Mouse (Mus musculus) hindbrain, embryonic 15.5 days (tissue): ENCODE measurements at regions not wholly inside any gene's neighbourhood (a gene's known extent, or its start where the extent isn't known, plus 50 kb on each side); places are given as distances from the start of the nearest gene placed in this dataset.
A peak's percentile ranks its signal among the peaks of the same experiment; 100 is the strongest.

Experiments
- ATAC-seq: fragments of 200-750 bp; cut with Nextera tagmentation; 2 replicates; pipeline ENCODE4 v1.8.0; 2017; ENCODE audit warnings: low read depth, moderate number of reproducible peaks, moderate TSS enrichment; ENCODE audit not compliant: low FRiP score
- H3K27ac ChIP-seq: fragments of 300-500 bp; sonication (generic); replicated peaks from 2 replicates; pipeline ENCODE4 v1.5.1; 2015; ENCODE audit warnings: mild to moderate bottlenecking, inconsistent platforms
- H3K27me3 ChIP-seq: fragments of 300-500 bp; sonication (generic); 2 replicates; pipeline ENCODE4 v1.6.1; 2015; ENCODE audit warnings: control low read depth, inconsistent platforms
- H3K36me3 ChIP-seq: fragments of 300-500 bp; sonication (generic); 2 replicates; pipeline ENCODE4 v1.6.1; 2015; ENCODE audit warnings: control low read depth, inconsistent platforms
- H3K4me1 ChIP-seq: fragments of 300-500 bp; sonication (generic); replicated peaks from 2 replicates; pipeline ENCODE4 v1.6.1; 2015; ENCODE audit warnings: control low read depth, inconsistent platforms
- H3K4me2 ChIP-seq: fragments of 300-500 bp; sonication (generic); 2 replicates; pipeline ENCODE4 v1.6.1; 2015; ENCODE audit warnings: moderate library complexity, mild to moderate bottlenecking, inconsistent platforms
- H3K4me3 ChIP-seq: fragments of 300-500 bp; sonication (generic); 2 replicates; pipeline ENCODE4 v1.5.1; 2015; ENCODE audit warnings: mild to moderate bottlenecking, inconsistent platforms
- H3K9ac ChIP-seq: fragments of 300-500 bp; sonication (generic); 2 replicates; pipeline ENCODE4 v1.6.1; 2015; ENCODE audit warnings: inconsistent platforms
- H3K9me3 ChIP-seq: fragments of 300-500 bp; sonication (generic); 2 replicates; pipeline ENCODE4 v1.6.1; 2016; ENCODE audit warnings: control low read depth, inconsistent platforms
- WGBS: fragments of 180-500 bp; shearing (Covaris S2); methylation state at CpG from one replicate; pipeline ENCODE4 v1.1.7; 2015; 5-methylcytosine and 5-hydroxymethylcytosine counted together

DNA sequence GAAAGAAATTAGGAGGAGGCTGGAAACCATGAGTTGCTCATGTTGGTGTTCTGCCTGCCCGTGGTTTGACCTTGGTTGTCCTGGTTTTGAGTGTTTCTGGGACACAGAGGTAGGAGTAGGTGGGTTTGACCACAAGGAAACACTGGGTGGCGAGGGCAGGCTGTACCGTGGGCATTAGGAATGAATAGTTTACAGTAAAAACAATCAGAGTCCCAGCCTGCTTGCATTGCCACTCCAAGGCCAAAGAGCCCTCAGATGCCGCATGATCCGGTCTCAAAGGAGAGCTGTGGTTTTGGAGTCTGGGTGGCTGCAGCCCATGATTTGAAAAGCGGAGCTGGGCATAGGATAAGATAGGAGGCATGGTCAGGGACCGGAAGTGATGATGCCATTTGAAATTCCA lies 212.0 kb downstream of the 4933412E24Rik start:
- no peaks in the 10 kb centered on the region for H3K9me3 ChIP-seq
- H3K4me3 ChIP-seq: no peak overlapping the region
- H3K4me1 ChIP-seq: no peaks in the 10 kb centered on the region
- no peak overlapping the region for H3K9ac ChIP-seq
- no peak overlapping the region for H3K27ac ChIP-seq
- no peak overlapping the region for H3K4me2 ChIP-seq
- ATAC-seq: no peak
- H3K27me3 ChIP-seq: no peaks in the 10 kb centered on the region
- no peaks in the 10 kb centered on the region for H3K36me3 ChIP-seq
- WGBS: 85% methylated on average over 7 of the region's 7 CpGs

DNA sequence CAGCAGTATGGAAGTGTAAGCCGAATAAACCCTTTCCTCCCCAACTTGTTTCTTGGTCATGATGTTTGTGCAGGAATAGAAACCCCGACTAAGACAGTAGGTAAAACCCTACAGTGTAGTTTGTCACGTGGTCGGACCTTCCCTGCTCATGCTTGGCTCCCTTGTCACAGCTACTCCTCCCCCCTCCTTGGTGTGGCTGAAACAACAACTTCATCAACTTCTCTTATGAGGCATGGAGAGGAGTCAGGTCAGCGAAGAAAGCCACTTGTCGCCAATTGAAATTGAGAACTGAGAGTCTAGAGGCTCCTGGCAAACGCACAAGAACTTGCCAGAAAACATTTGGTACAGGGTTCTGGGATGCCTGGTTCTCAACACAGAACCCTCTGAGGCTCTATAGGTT lies 214.1 kb downstream of the 4933412E24Rik start:
- no peak for ATAC-seq
- 88% methylated on average over 7 of the region's 7 CpGs for WGBS
- H3K9ac ChIP-seq: no peak overlapping the region
- no peaks in the 10 kb centered on the region for H3K36me3 ChIP-seq
- H3K9me3 ChIP-seq: no peaks in the 10 kb centered on the region
- H3K4me3 ChIP-seq: no peak overlapping the region
- H3K4me2 ChIP-seq: no peak overlapping the region
- no peak overlapping the region for H3K27ac ChIP-seq
- H3K4me1 ChIP-seq: no peaks in the 10 kb centered on the region
- no peaks in the 10 kb centered on the region for H3K27me3 ChIP-seq

DNA sequence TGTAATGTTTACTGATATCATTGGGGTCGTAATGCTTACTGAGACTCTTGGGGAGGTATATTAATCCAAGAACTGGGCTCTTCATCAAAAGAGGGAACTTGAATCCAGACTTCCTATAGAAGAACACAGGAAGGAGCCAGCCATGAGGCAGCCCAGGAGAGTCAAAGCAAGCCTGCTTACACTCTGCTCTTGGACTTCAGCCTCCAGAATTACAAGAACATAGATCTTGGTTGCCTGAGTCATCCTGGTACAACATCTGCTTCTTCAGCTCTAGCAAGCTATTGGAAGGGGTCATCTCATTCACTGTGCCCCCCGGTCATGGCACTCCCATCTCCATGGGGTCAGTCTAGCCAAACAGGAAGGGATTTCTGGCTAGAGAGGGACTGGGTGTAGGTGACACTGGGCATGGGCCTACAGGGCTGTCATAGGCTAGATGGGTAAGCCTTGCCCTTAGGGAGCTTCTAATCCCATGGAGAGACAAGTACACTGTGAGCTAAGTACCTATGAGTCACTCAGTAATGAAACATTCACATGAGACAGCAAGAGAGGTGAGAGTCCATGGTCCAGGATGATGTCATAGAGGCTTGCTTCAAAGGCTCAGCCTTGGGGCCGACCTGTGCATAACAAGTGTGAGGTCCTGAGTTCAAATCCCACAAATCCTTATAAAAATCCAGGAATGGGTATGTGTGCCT lies 217.1 kb downstream of the 4933412E24Rik start:
- H3K9me3 ChIP-seq: no peaks in the 10 kb centered on the region
- no peaks in the 10 kb centered on the region for H3K36me3 ChIP-seq
- H3K9ac ChIP-seq: no peak overlapping the region
- ATAC-seq: no peak
- H3K27me3 ChIP-seq: no peaks in the 10 kb centered on the region
- WGBS: 93% methylated on average over 3 of the region's 3 CpGs
- no peak overlapping the region for H3K4me3 ChIP-seq
- no peaks in the 10 kb centered on the region for H3K4me1 ChIP-seq
- H3K4me2 ChIP-seq: no peak overlapping the region
- no peak overlapping the region for H3K27ac ChIP-seq

DNA sequence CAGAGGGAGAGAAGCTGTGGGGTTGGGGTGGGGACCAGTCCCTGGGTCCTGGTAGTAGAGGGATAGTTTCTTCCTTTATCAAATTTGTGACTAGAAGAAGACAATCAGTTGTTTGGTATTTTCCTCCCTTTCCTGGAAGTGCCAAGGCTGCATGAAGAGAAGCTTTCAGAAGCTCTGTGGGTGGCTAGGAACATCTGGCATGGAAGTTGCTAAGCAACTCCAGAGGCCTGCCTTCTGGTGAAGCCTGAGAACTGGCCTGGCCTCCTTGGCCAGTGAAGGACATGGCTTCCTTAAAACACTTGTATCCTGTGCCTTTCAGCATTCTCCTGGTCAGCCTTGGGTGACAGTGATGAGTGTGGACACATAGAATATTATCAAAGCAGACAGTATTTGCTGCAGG lies 217.9 kb downstream of the 4933412E24Rik start:
- ATAC-seq: no peak

DNA sequence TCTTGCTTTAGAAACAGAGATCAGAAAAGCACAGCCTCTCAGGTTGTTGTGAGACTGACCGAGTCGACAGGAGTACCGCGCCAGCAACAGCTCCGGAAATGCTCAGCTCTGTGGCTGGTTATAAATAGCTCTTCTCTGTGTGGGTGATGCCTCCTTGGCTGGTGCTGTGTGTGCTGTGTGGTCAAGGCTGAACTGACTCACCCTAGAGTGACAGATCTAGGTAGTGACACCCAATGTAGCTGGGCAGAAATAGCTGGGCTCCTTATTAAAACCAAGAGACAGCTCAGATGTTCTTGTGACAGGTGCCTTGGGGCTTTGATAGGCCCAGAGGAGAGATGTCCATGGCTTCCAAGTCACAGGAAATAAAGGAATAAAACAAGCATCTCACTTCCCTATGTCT lies 220.7 kb downstream of the 4933412E24Rik start:
- no peak for ATAC-seq
- Histone ChIP-seq H3K4me1 (no peaks in the 10 kb centered on the region), H3K4me2 (no peak overlapping the region), H3K27ac (no peak overlapping the region), H3K4me3 (no peak overlapping the region), H3K36me3 (no peaks in the 10 kb centered on the region), H3K27me3 (no peaks in the 10 kb centered on the region), H3K9me3 (no peaks in the 10 kb centered on the region), H3K9ac (no peak overlapping the region)
- WGBS: 97% methylated on average over 5 of the region's 5 CpGs

More for the DNA sequence above, 217.9 kb downstream of the 4933412E24Rik start:
- Histone ChIP-seq H3K9ac (no peak overlapping the region), H3K4me1 (no peaks in the 10 kb centered on the region), H3K27ac (no peak overlapping the region), H3K27me3 (no peaks in the 10 kb centered on the region), H3K4me3 (no peak overlapping the region), H3K4me2 (no peak overlapping the region), H3K36me3 (no peaks in the 10 kb centered on the region), H3K9me3 (no peaks in the 10 kb centered on the region)

DNA sequence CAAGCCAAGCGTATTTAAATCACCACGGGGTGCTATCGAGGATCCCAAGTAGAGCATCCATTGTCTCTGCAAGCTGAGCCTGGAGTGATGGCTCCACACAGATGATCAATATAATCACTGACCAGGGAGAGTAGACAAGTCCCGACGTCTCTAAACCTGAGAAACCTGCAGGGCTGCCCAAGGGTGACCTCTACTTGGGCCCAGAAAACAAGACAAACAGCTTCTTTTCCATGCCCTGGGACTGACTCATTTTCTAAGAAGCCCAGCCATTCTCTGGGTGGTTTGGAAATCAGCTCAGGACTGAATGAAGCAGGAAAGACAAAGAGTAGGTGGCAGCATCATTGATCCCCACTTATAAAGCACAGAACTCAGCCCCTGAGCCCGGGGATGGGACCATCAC lies 221.5 kb downstream of the 4933412E24Rik start:
- no peak for ATAC-seq
- H3K4me1 ChIP-seq: no peaks in the 10 kb centered on the region
- H3K27ac ChIP-seq: no peak overlapping the region
- H3K27me3 ChIP-seq: no peaks in the 10 kb centered on the region
- H3K4me3 ChIP-seq: no peak overlapping the region
- H3K36me3 ChIP-seq: no peaks in the 10 kb centered on the region
- H3K9me3 ChIP-seq: no peaks in the 10 kb centered on the region
- no peak overlapping the region for H3K9ac ChIP-seq
- WGBS: 86% methylated on average over 6 of the region's 6 CpGs
- H3K4me2 ChIP-seq: no peak overlapping the region

DNA sequence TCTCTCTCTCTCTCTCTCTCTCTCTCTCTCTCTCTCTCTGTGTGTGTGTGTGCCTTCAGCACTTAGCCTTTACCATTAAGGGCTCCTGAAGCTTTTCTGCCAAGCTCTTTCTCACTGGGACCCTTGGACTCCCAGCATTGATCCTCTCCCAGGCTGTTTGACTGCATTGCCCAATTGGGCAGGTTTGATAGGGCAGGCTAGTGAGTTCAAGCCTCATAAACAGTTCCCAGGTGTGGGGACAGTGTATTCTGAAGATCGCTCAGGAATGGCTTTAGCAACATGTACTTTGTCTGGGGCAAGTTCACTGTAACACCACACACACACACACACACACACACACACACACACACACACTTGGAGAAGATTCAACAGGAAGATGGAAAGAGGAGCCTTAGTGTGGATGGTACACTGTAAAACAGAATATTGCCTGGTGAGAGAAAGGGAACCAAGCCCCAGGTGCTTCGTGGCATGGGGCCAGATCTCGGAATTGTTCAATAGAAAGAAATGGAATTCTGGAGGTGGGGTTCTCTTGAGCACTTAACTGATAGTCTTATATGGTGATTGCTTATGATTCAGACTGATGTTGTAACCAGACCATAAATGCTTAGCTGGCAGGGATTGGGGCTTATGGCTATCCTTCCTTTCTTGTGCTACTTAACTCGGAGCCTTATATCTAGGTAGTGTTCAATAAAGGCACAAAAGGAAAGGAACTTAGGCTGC lies 229.5 kb downstream of the 4933412E24Rik start:
- WGBS: 95% methylated on average over 4 of the region's 4 CpGs
- ATAC-seq: no peak
- Histone ChIP-seq H3K36me3 (no peaks in the 10 kb centered on the region), H3K27ac (no peak overlapping the region), H3K9ac (no peak overlapping the region), H3K9me3 (no peaks in the 10 kb centered on the region), H3K4me3 (no peak overlapping the region), H3K4me1 (peaks cover 16% of the 10 kb centered on the region), H3K4me2 (no peak overlapping the region), H3K27me3 (0 out of 2 replicates have a peak, but pooled peaks cover 4% of the 10 kb centered on the region)

DNA sequence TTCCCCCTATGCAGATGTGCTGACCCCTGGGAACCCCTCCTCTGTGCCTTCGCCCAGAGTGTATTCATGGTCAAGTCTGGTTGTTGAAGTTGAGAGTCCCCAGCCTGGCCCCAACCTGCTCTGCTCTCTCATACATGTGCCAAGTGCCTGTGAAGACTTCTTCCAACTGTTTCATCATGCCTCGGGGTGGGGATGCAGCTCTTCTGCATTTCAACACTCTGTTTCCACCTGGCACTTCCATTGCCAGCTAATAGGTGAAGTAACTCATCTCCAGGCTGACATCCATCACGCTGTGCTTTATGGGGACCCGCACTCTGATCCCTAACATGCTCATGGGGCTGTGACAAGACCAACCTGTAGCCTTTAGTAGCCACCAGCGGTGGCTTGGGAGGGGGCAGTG lies 230.4 kb downstream of the 4933412E24Rik start:
- Histone ChIP-seq H3K9me3 (no peaks in the 10 kb centered on the region), H3K36me3 (no peaks in the 10 kb centered on the region), H3K4me1 (peaks cover 16% of the 10 kb centered on the region), H3K4me2 (no peak overlapping the region), H3K27me3 (0 out of 2 replicates have a peak, but pooled peaks cover 4% of the 10 kb centered on the region), H3K27ac (no peak overlapping the region), H3K9ac (no peak overlapping the region), H3K4me3 (no peak overlapping the region)
- ATAC-seq: no peak
- 94% methylated on average over 5 of the region's 5 CpGs for WGBS

DNA sequence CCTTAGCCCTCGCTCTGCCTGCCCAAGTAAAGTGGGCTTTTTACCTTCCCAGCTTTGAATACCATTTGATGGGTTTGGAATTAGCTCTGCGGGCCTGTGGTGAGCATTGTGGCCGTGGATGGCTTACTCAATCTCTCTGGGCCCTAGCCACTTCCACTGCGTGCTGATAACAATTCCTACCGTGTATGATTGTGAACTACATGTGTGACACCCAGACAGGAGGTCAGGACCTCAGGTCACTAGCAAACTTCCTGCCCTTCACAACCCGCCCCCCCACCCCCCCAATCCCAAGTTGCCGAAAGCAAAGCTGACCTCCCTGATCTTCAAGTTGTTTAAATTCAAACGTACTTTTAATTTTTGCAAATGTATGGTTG lies 231.9 kb downstream of the 4933412E24Rik start:
- no peak for ATAC-seq
- Histone ChIP-seq H3K4me2 (0 out of 2 replicates have a peak overlapping the region, but pooled peaks have one; percentile 44), H3K4me3 (no peak overlapping the region), H3K27ac (no peak overlapping the region), H3K36me3 (no peaks in the 10 kb centered on the region), H3K27me3 (0 out of 2 replicates have a peak, but pooled peaks cover 4% of the 10 kb centered on the region), H3K9ac (no peak overlapping the region), H3K9me3 (no peaks in the 10 kb centered on the region), H3K4me1 (peaks cover 16% of the 10 kb centered on the region)
- 60% methylated on average over 8 of the region's 8 CpGs for WGBS

DNA sequence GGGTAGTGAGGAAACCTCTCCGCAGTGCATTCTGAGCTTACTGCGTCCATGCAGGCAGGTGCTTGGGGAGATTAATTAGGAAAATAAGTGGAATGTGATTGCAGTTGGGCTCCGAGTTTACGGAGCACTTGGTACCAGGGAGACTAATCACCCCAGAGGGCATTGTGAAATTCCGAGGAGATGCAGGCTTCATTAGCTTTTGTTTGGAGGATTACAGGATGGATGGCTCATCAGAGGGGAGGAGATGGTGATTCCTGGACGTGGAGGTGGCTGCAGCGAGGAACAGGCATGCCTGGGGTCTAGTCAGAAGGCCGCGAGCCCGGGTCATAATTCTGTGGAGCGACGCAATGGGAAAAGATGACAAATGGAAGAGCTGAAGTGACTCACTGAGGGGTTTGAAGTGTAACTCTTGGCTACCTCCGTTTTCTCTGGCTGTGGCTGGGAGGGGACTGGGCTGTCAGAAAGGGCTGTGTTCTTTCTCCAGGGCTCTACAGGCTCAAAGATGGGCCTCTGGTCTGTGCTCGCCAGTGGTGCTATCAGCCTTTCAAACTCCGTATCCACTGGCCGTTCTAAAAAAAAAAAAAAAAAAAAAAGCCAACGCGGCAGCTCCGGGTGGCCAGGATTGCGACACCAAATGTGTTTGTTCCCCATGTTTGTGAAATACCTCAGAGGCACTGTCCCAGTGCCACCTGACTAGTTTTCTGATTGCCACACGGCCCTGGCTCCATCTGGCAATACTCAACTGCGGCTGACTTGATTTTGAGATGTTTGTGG lies 232.4 kb downstream of the 4933412E24Rik start:
- no peaks in the 10 kb centered on the region for H3K9me3 ChIP-seq
- ATAC-seq: peak; percentile 16; the same call in 1 of the 2 replicates
- H3K4me2 ChIP-seq: peak overlapping the region; percentile 44
- 0 out of 2 replicates have a peak overlapping the region, but pooled peaks have one; percentile 15 for H3K9ac ChIP-seq
- H3K36me3 ChIP-seq: no peaks in the 10 kb centered on the region
- WGBS: 13% methylated on average over 22 of the region's 22 CpGs
- H3K27ac ChIP-seq: no peak overlapping the region
- 0 out of 2 replicates have a peak, but pooled peaks cover 4% of the 10 kb centered on the region for H3K27me3 ChIP-seq
- peaks cover 16% of the 10 kb centered on the region for H3K4me1 ChIP-seq
- H3K4me3 ChIP-seq: no peak overlapping the region

DNA sequence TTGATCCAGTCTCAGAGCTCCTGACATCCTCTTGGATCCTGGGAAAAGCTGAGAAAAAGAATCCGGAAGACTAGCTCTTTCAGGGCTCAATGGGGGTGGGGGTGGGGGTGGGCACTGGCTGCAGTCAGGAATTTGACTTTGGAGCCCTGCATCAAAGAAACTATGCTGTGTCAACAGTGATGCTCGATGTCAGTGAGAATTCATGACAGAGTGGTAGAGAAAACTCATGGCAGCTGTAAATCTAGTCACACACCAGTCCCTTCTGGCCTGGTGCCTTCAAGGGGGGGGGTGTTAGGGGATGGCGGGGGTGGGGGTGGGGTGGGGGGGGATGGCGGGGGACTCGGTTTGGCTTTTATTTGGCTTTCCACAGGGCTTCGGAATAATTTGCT lies 233.0 kb downstream of the 4933412E24Rik start:
- Histone ChIP-seq H3K27ac (no peak overlapping the region), H3K36me3 (no peaks in the 10 kb centered on the region), H3K9me3 (no peaks in the 10 kb centered on the region), H3K9ac (no peak overlapping the region), H3K27me3 (0 out of 2 replicates have a peak, but pooled peaks cover 4% of the 10 kb centered on the region), H3K4me2 (peak overlapping the region; percentile 44), H3K4me1 (peaks cover 16% of the 10 kb centered on the region), H3K4me3 (no peak overlapping the region)
- 0 out of 2 replicates have a peak, but pooled peaks have one; percentile 21 for ATAC-seq
- 6% methylated on average over 6 of the region's 6 CpGs for whole genome bisulfite sequencing

DNA sequence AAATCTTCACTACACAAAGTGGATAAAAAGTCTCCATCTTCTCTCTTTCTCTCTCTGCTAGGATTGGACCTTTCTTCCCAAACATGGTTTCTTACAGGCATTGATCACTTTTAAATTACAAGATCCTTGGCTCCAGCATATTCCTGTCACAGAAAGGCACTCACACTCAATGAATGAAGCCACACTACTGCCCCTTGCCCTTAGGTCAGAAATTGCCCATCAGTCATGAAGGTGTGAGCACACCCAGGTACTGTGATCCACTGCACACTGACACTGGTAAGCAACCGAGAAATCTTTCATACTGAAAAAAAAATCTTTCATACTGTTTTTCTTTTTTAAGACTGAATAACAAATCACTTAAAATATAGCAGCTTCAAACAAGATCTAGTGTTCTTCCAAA lies 235.9 kb downstream of the 4933412E24Rik start:
- no peak overlapping the region for H3K4me3 ChIP-seq
- no peak overlapping the region for H3K4me2 ChIP-seq
- WGBS: 90% methylated on average over 1 of the region's 1 CpGs
- peaks cover 16% of the 10 kb centered on the region for H3K4me1 ChIP-seq
- H3K36me3 ChIP-seq: no peaks in the 10 kb centered on the region
- no peak for ATAC-seq
- H3K27ac ChIP-seq: no peak overlapping the region
- H3K9me3 ChIP-seq: no peaks in the 10 kb centered on the region
- no peaks in the 10 kb centered on the region for H3K27me3 ChIP-seq
- no peak overlapping the region for H3K9ac ChIP-seq
